Mouse (Mus musculus): Measurements from ENCODE around the gene Gm20388.
"Not testable (repeated sequence)": the region's sequence is repeated elsewhere in the genome, so short reads cannot be mapped to it uniquely, and the experiment has no call there.

Gm20388 gene

DNA sequence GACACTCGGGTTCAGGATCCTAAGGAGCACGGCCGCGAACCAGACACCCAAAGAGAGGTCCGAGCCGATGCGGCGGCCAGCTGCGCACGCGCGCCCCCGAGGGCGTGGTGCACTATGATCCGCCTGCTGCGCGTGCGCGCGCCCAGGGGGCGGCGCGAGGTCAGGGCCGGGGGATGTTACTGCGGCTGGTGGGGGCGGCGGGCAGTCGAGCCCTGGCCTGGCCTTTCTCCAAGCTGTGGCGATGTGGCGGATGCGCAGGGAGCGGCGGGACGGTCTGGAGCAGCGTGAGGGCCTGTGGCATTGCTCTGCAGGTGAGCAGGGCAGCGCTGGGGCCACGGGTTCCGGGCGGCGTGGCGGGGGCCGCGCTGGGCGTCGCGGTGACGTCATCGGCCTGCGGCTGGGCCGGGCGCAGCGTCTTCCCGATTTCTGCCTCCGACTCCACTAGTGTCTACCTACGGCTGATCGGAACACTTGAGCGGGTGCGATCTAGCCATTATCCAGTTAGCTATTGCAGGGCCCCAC is 3567.2 kb downstream of the Gm20388 start, which contains the start of gene Afg3l1:
Gene Afg3l1 (plus strand): TSS at position 167 of the 522 bp plus-strand sequence.
- peak; percentile 89 to 92 for DNase-seq

GRCm38 (mm10) chr8:123478456-123479218 is 3568.0 kb downstream of the Gm20388 start:
- DNase-seq: no peak

DNA sequence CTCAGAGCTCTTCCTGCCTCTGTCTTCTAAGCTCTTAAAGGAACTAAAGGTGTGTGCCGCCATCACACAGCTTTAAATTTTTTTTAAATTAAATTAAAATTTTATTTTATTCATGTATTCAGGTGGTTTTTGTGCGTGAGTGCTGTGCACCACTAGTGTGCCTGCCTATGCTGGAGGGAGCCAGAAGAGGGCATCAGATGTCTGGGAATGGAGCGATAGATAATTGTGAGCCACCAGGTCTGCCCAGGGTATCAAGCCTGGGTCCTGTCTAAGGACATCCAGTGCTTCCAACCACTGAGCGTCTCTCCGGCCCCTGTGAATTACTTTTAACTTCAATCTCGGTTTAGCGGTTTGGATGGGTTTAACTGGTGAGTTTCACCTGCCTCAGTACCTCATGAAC is 3572.0 kb downstream of the Gm20388 start:
- DNase-seq: no peak

DNA sequence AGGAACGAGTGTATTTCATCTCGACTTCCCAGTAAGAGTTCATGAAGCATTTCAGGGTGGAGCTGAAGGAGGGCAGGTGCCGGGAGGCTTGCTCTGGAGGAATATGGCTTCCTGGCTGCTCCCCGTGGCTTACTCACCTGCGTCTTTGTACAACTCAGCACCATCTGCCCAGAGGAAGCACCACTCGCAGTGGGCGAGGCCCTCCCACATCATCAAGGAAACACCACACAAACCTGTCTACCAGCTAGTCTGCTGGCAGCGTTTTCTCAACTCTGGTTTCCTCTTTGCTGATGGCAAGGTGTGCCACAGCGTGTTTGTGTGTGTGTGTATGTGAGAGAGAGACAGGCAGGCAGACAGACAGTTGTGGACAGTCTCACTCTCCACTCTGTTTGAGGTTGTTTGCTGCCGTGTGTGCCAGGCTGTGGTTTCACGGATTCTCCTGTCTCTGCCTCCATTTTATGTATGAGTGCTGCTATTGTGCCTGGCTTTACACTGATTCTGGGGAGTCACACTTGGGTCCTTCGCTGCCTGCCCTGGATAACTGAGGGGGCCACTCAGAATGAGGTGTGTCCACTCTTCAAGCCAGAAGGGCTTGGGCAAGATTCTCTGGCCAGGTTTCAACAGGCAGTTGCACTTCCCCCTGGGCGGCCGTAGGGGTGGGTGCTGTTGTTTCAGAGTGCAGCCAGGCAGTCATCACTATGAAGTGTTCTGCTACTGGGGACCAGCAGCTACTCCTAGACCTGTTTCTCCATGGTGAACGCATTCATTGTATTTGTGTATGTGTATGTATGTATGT is 3580.8 kb downstream of the Gm20388 start:
- no peak for DNase-seq

GRCm38 (mm10) chr8:123492898-123493297 is 3582.3 kb downstream of the Gm20388 start:
- no peak for DNase-seq

- DNase-seq: no peak
These were observed 3587.1 kb downstream of the Gm20388 start for GRCm38 (mm10) chr8:123497699-123498098.

DNA sequence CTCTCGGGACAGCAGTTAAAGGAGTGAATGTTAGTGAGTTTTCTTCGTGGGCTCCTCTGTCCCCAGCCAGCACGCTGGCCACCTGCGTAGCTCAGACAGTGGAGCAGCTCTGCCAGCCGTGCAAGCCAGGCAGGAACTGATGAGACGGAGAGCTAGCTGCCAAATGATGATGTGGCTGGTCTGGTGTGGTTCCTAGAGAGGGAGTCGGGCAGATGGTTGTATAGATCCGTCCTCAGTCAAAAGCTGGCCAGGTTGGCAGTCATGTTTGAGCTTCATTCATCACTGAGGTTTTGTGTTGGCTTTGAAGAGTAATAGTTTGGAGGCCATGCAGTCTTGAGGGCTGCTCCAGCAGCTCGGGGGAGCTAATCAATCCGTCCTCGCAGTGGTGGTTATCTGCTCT is 3588.3 kb downstream of the Gm20388 start:
- no peak for DNase-seq

DNA sequence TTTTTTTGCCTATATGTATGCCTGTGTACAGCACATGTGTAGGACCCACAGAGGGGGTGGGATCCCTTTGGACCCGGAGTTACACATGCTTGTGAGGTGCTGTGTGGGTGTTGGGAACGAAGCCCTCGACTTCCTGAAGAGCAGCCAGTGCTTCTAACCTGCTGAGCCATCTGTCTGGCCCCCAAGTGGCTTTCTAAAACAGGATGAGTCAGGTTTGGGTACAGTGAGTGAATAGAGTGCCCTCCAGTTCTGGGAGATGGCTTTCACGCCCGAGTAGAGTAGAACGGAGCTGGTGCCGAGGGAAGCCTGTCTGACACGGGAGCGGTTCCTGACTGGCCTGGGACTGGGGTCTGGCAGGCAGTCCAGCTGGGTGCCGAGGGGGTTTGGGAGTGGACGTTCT is 3588.9 kb downstream of the Gm20388 start:
- DNase-seq: no peak

DNA sequence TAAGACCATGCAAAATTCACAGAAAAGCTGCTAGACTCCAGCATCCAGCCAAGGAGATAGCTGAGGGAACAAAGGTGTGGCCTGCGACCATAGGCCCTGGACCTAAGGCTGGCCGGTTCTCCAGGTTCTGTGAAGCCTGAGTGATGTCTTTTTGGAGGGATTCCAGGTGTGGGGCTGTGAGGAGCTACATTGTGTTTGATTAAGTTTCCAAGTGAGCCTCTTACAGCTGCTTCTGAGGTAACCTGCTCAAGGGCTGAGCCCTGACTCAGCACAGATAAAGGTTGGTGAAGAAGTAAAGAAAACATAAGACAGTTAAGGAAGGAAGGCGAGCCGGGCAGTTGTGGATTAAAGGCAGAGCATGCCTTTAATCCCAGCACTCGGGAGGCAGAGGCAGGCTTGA is 3591.6 kb downstream of the Gm20388 start:
- DNase-seq: no peak

DNA sequence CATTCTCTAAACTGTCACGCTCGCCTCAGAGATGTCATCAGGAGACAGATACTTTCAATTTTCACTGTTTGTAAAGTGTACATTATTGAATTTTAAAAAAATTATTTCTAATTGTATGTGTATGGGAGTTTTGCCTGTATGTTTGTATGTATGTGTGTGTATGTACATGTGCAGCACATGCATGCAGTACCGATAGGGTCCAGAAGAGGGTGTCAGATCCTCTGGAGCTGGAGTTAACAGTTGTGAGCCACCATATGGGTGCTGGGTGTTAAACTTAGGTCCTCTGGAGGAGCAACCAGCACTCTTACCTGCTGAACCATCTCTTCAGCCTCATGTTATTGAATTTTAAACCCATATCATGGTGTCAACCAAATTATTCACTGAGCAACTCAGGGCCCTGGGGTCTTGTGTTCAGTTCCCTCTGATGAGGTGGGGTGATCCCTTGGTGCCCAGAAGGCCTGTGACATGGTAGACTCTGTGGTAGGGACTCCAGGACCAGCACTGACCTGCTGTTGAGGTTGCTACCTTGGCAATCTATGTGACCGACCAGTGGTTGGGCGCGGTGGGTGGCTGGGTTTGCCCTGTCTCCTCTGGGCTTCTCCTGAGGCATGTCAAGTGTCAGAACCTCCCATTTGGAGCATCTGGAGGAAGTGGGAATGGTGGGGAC is 3593.3 kb downstream of the Gm20388 start:
- DNase-seq: no peak

DNA sequence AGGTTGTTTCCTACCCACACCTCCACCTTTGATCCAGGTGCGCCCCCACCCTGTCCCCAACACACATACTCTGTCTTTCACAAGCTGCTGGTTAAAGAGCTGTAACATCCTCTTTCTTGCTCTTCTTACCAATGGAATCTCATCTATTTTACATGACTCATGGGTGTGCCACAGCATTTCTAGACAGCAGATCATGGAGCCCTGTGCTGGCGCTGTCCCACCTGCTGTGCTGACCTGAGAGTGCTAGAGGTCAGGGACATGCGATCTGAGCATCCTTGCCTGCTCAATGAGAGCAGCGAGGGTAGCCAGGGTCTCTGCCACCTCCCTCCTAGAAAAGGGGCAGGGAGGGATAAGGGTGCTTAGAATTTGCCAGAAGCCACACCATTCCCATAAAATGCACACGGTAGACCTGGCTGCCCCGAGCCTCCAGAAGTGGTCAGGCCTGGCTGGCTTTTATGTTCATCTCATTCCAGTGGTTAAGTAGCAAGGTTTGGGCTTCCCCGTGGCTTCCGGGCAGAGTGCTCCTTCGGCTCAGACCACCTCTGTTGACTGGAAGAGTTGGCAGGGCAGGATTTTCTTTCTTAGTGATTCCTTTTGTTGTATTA is 3594.1 kb downstream of the Gm20388 start:
- no peak for DNase-seq

DNA sequence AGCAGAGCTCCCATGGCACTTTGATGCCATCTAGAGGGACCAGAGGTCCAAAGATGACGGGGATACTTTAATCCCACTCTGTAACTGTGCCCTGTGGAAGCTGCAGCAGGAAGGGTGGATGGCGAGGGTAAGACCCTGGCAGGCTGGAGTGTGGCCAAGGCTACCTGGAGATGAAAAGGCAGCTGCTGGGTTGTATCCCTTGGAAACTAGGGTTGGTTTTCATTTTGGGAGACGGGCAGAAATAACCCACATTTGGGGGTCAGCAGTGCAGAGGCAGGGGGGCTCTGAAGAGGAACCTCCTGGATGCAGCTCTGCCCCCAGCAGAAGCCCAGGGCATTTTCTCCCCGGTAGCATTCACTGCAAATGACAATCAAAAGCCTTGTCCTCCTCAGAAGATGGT is 3594.6 kb downstream of the Gm20388 start:
- no peak for DNase-seq

DNA sequence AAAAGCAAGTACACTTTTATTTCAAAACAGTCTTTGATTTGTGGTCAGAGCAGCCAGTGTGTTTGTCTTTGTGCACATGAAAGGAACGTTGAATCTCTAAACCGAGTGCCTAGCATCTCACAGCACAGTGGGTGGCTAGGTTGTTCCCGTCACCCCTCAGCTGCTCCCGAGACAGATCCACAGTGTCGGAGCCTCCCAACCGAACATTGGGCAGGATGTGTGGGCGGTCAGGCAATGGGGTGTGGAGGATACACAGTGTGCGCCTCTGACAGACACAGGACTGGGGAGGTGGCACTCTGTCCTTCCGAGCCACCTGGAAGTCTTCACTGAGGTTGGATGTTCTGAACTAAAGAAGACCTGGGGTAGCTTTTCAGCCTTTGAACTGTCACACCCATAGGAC is 3595.1 kb downstream of the Gm20388 start:
- no peak for DNase-seq

- DNase-seq: no peak
These were observed 3596.5 kb downstream of the Gm20388 start for GRCm38 (mm10) chr8:123507153-123507552.

- no peak for DNase-seq
These were observed 3600.2 kb downstream of the Gm20388 start for GRCm38 (mm10) chr8:123510819-123511218.

DNA sequence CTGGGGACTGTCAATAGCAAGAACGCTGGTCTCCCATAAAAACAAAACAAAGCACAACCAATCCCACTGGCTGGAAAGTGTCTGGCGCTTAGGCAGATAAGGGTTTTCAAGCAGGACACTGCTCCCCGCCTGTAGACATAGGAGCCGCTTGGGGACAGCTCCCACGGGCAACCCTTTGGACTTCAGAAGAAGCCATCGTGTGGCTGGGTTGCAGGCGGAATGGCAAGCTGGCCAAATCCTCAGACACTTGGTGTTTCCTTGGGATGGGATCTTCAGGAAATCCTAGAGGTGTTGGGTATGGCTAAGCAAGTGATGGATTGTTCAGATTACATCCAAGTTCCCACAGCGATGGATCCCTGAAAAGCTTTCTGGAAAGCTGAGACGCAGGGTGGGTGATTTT is 3603.5 kb downstream of the Gm20388 start:
- no peak for DNase-seq

DNA sequence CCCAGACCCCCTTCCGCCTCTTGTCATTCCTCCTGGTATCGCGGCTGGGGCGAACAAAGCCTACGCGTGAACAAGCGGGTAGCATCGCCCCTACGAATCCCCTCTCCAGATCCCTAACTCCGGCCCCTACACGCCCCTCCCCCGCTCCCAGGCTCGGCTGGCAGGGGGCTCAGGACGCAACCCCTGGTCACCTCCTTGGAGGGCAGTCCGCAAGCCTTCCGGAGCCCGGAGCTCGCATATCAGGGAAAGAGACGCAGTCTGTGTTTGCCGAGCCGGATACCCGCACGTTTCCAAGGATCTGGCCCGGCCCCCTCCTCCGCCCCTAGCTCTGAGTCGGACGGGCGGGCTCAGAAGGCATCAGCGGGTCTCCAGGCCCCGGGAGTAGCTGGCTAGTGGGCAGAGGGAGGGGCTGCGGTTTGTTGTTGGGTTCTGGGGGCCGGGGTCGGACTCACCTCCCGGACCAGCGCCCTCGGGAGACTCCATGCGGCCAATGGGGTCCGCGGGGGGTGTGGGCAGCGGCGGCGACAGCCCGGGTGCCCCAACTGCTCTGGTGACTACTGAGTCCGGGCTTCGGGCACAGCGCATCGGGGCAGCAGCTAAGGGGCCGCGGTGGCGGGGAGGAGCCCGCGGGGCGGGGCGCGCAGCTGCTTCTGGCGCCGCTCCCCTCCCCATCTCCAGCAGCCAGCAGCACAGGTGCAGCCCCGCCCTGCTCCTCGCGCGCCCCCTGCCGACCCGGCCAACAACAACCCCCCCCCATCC is 3604.3 kb downstream of the Gm20388 start, which contains the start of gene Dbndd1:
Gene Dbndd1 (minus strand): TSS at position 683 of the 759 bp plus-strand sequence.
- no peak for DNase-seq

DNA sequence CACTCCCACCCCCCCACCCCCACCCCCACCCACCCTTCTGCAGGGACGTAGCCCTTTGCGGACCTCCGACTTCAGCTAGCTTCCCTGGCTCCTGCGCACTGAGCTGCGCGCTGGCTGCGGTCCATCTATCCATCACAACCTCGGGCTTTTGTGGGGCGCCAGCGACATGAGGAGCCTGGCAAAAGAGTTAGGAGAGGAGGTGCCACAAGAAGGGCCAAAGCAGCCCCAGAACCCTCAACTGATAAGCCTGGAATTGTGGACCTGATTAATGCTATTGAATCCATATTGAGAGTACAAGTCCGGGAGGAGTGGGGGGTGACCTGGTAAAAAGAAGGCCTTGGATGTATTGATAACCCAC is 3604.9 kb downstream of the Gm20388 start:
- no peak for DNase-seq

DNA sequence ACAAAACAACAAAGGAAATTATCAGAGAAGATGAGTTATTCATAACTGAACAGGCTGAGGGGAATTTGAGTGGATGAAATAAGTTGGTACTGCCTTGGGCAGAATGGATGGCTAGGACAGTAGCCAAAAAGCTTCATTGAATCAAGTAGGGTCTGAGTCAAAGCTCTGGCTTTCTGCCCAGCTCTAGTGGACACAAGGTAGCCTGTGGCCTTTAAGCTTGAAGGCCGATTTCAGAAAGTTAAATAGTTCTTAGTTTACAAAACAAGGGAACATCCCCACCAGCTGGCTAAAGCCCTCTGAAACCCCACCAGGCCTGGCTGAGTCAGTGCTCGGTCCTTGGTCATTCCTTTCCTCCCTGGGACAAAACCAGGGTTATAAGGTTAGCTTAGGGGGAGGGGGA is 3606.0 kb downstream of the Gm20388 start:
- no peak for DNase-seq

- no peak for DNase-seq
These were observed 3607.5 kb downstream of the Gm20388 start for GRCm38 (mm10) chr8:123518172-123518571.

DNA sequence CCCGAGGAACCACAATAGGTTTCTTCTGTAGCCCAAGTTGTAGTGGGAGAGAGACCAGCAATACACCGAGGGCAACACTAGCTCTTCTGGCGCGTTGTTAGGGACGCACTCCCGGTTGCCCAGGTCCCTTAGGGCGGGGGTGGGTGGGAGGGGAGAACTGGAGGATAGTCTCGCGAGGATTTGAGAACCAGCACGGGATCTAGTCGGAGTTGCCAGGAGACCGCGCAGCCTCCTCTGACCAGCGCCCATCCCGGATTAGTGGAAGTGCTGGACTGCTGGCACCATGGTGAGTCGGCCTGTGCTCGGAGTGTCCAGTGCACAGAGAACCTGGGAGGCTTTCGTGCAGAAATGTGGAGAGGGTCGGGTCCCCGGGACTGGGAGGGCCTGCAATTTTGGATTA is 3608.0 kb downstream of the Gm20388 start, which contains the start of gene Gas8:
Gene Gas8 (plus strand): TSS at position 168 of the 400 bp plus-strand sequence.
- DNase-seq: peak; percentile 90

DNA sequence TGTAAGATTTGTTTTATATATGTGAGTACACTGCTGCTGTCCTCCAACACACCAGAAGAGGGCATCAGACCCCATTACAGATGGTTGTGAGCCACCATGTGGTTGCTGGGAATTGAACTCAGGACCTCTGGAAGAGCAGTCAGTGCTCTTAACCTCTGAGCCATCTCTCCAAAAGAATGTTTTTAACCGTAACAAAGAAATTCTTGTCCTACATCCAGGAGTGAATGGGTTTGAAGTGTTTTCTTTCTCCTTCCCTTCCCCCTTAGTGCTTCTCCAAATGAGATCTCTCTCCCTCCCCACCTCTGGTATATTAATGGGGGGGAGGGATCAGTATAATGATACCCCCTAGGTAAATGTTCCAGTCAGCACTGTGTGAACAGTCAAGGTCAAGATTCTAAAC is 3609.4 kb downstream of the Gm20388 start:
- DNase-seq: not testable (repeated sequence)

All from kidney, adult 8-10 months (tissue).